Mouse (Mus musculus): ENCODE measurements around the gene Trio. TPM values are rescaled to one million over a fixed set of nuclear protein-coding genes. Genes with fewer than 3 reads are reported as not detected.
A peak's percentile ranks its signal among the peaks of the same experiment; 100 is the strongest.

The Trio gene
- polyA plus RNA-seq, 1 experiment from 2014 or later = 53.9 TPM

- peaks cover 31% of the 10 kb centered on the region for H3K4me1 ChIP-seq (replicated peaks; ENCODE audit: control insufficient read depth, insufficient read depth, low read length)
- H3K9me3 ChIP-seq (ENCODE audit: control insufficient read depth, low read length) = no peaks in the 10 kb centered on the region
- no peak overlapping the region for H3K9ac ChIP-seq
- ATAC-seq (ENCODE audit: low FRiP score) (no peak), DNase-seq (ENCODE audit: low spot score) (no peak)
- no peaks in the 10 kb centered on the region for H3K36me3 ChIP-seq (replicated peaks; ENCODE audit: control insufficient read depth, insufficient read depth)
- H3K4me3 ChIP-seq (replicated peaks; ENCODE audit: low read length) = no peak overlapping the region
- no peaks in the 10 kb centered on the region for H3K27me3 ChIP-seq (ENCODE audit: control insufficient read depth, insufficient read depth, low read length)
- H3K27ac ChIP-seq = no peak overlapping the region
- WGBS = 78% methylated on average over 9 of the region's 9 CpGs
- H3K4me2 ChIP-seq (replicated peaks) = no peak overlapping the region
Measured at GRCm38 (mm10) chr15:27918798-27919197, 106.8 kb downstream of the Trio start.

GRCm38 (mm10) chr15:27916204-27916603 is 109.4 kb downstream of the Trio start:
- H3K9me3 ChIP-seq (ENCODE audit: control insufficient read depth, low read length) = no peaks in the 10 kb centered on the region
- 62% methylated on average over 4 of the region's 4 CpGs for WGBS
- H3K4me1 ChIP-seq (replicated peaks; ENCODE audit: control insufficient read depth, insufficient read depth, low read length) = peaks cover 14% of the 10 kb centered on the region
- no peak overlapping the region for H3K4me2 ChIP-seq (replicated peaks)
- H3K27ac ChIP-seq = no peak overlapping the region
- no peak for DNase-seq (ENCODE audit: low spot score)
- no peak overlapping the region for H3K9ac ChIP-seq
- no peak for ATAC-seq (ENCODE audit: low FRiP score)
- H3K4me3 ChIP-seq (replicated peaks; ENCODE audit: low read length) = no peak overlapping the region
- H3K36me3 ChIP-seq (replicated peaks; ENCODE audit: control insufficient read depth, insufficient read depth) = peaks cover 3% of the 10 kb centered on the region; the same call in 1 of the 2 replicates
- no peaks in the 10 kb centered on the region for H3K27me3 ChIP-seq (ENCODE audit: control insufficient read depth, insufficient read depth, low read length)

GRCm38 (mm10) chr15:27913013-27913412 is 112.6 kb downstream of the Trio start:
- H3K36me3 ChIP-seq (replicated peaks; ENCODE audit: control insufficient read depth, insufficient read depth) = peaks cover 12% of the 10 kb centered on the region
- no peaks in the 10 kb centered on the region for H3K27me3 ChIP-seq (ENCODE audit: control insufficient read depth, insufficient read depth, low read length)
- DNase-seq (ENCODE audit: low spot score) (no peak), ATAC-seq (ENCODE audit: low FRiP score) (no peak)
- H3K9me3 ChIP-seq (ENCODE audit: control insufficient read depth, low read length) = no peaks in the 10 kb centered on the region
- H3K27ac ChIP-seq = no peak overlapping the region
- no peak overlapping the region for H3K9ac ChIP-seq
- no peaks in the 10 kb centered on the region for H3K4me1 ChIP-seq (replicated peaks; ENCODE audit: control insufficient read depth, insufficient read depth, low read length)
- no peak overlapping the region for H3K4me3 ChIP-seq (replicated peaks; ENCODE audit: low read length)
- WGBS = 72% methylated on average over 3 of the region's 3 CpGs
- H3K4me2 ChIP-seq (replicated peaks) = no peak overlapping the region

GRCm38 (mm10) chr15:27911196-27911595 is 114.5 kb downstream of the Trio start:
- H3K4me1 ChIP-seq (replicated peaks; ENCODE audit: control insufficient read depth, insufficient read depth, low read length) = peaks cover 13% of the 10 kb centered on the region
- H3K4me3 ChIP-seq (replicated peaks; ENCODE audit: low read length) = no peak overlapping the region
- H3K27ac ChIP-seq = no peak overlapping the region
- ATAC-seq (ENCODE audit: low FRiP score) = no peak
- H3K27me3 ChIP-seq (ENCODE audit: control insufficient read depth, insufficient read depth, low read length) = no peaks in the 10 kb centered on the region
- H3K4me2 ChIP-seq (replicated peaks) = no peak overlapping the region
- H3K9me3 ChIP-seq (ENCODE audit: control insufficient read depth, low read length) = no peaks in the 10 kb centered on the region
- WGBS = 93% methylated on average over 9 of the region's 9 CpGs
- no peak for DNase-seq (ENCODE audit: low spot score)
- H3K36me3 ChIP-seq (replicated peaks; ENCODE audit: control insufficient read depth, insufficient read depth) = peaks cover 12% of the 10 kb centered on the region
- no peak overlapping the region for H3K9ac ChIP-seq

- 79% methylated on average over 7 of the region's 7 CpGs for WGBS
- Histone ChIP-seq H3K36me3 (replicated peaks; ENCODE audit: control insufficient read depth, insufficient read depth) (peaks cover 12% of the 10 kb centered on the region), H3K4me2 (replicated peaks) (no peak overlapping the region), H3K4me3 (replicated peaks; ENCODE audit: low read length) (no peak overlapping the region), H3K27ac (no peak overlapping the region), H3K27me3 (ENCODE audit: control insufficient read depth, insufficient read depth, low read length) (no peaks in the 10 kb centered on the region), H3K4me1 (replicated peaks; ENCODE audit: control insufficient read depth, insufficient read depth, low read length) (peaks cover 14% of the 10 kb centered on the region), H3K9ac (no peak overlapping the region), H3K9me3 (ENCODE audit: control insufficient read depth, low read length) (no peaks in the 10 kb centered on the region)
- DNase-seq (ENCODE audit: low spot score) (no peak), ATAC-seq (ENCODE audit: low FRiP score) (no peak; the same call in 1 of the 2 replicates)
Measured at GRCm38 (mm10) chr15:27910179-27910578, 115.5 kb downstream of the Trio start.

- Histone ChIP-seq H3K27me3 (ENCODE audit: control insufficient read depth, insufficient read depth, low read length) (no peaks in the 10 kb centered on the region), H3K9ac (no peak overlapping the region), H3K27ac (peak overlapping the region; percentile 51; the same call in 1 of the 2 replicates), H3K36me3 (replicated peaks; ENCODE audit: control insufficient read depth, insufficient read depth) (peaks cover 19% of the 10 kb centered on the region), H3K4me1 (replicated peaks; ENCODE audit: control insufficient read depth, insufficient read depth, low read length) (peaks cover 14% of the 10 kb centered on the region), H3K9me3 (ENCODE audit: control insufficient read depth, low read length) (no peaks in the 10 kb centered on the region), H3K4me2 (replicated peaks) (no peak overlapping the region), H3K4me3 (replicated peaks; ENCODE audit: low read length) (no peak overlapping the region)
- ATAC-seq (ENCODE audit: low FRiP score) = peak; percentile 18; the same call in 1 of the 2 replicates
- DNase-seq (ENCODE audit: low spot score) = no peak
- 50% methylated on average over 5 of the region's 5 CpGs for WGBS
Measured at GRCm38 (mm10) chr15:27907649-27908048, 118.0 kb downstream of the Trio start.

- Histone ChIP-seq H3K9ac (no peak overlapping the region; the same call in 1 of the 2 replicates), H3K36me3 (replicated peaks; ENCODE audit: control insufficient read depth, insufficient read depth) (peaks cover 22% of the 10 kb centered on the region; the same call in 1 of the 2 replicates), H3K4me1 (replicated peaks; ENCODE audit: control insufficient read depth, insufficient read depth, low read length) (peaks cover 14% of the 10 kb centered on the region), H3K27me3 (ENCODE audit: control insufficient read depth, insufficient read depth, low read length) (no peaks in the 10 kb centered on the region), H3K4me3 (replicated peaks; ENCODE audit: low read length) (no peak overlapping the region), H3K4me2 (replicated peaks) (no peak overlapping the region), H3K9me3 (ENCODE audit: control insufficient read depth, low read length) (no peaks in the 10 kb centered on the region), H3K27ac (peak overlapping the region; percentile 17; the same call in 1 of the 2 replicates)
- DNase-seq (ENCODE audit: low spot score) = no peak
- WGBS = 63% methylated on average over 4 of the region's 4 CpGs
- no peak for ATAC-seq (ENCODE audit: low FRiP score)
Measured at GRCm38 (mm10) chr15:27906409-27906808, 119.2 kb downstream of the Trio start.

- Histone ChIP-seq H3K4me2 (replicated peaks) (no peak overlapping the region), H3K4me3 (replicated peaks; ENCODE audit: low read length) (no peak overlapping the region), H3K36me3 (replicated peaks; ENCODE audit: control insufficient read depth, insufficient read depth) (peaks cover 24% of the 10 kb centered on the region), H3K27me3 (ENCODE audit: control insufficient read depth, insufficient read depth, low read length) (no peaks in the 10 kb centered on the region), H3K4me1 (replicated peaks; ENCODE audit: control insufficient read depth, insufficient read depth, low read length) (peaks cover 14% of the 10 kb centered on the region), H3K27ac (no peak overlapping the region), H3K9ac (no peak overlapping the region), H3K9me3 (ENCODE audit: control insufficient read depth, low read length) (no peaks in the 10 kb centered on the region)
- ATAC-seq (ENCODE audit: low FRiP score) (0 out of 2 replicates have a peak, but pooled peaks have one; percentile 24), DNase-seq (ENCODE audit: low spot score) (peak; percentile 72)
- WGBS = 69% methylated on average over 6 of the region's 6 CpGs
Measured at GRCm38 (mm10) chr15:27905341-27905740, 120.3 kb downstream of the Trio start.

GRCm38 (mm10) chr15:27904346-27905005 is 121.2 kb downstream of the Trio start:
- no peak overlapping the region for H3K27ac ChIP-seq
- no peak for DNase-seq (ENCODE audit: low spot score)

More at GRCm38 (mm10) chr15:27904346-27905005, 121.2 kb downstream of the Trio start:
- Histone ChIP-seq H3K27me3 (ENCODE audit: control insufficient read depth, insufficient read depth, low read length) (no peaks in the 10 kb centered on the region), H3K36me3 (replicated peaks; ENCODE audit: control insufficient read depth, insufficient read depth) (peaks cover 31% of the 10 kb centered on the region), H3K4me2 (replicated peaks) (no peak overlapping the region), H3K4me1 (replicated peaks; ENCODE audit: control insufficient read depth, insufficient read depth, low read length) (peaks cover 14% of the 10 kb centered on the region), H3K4me3 (replicated peaks; ENCODE audit: low read length) (no peak overlapping the region), H3K9ac (no peak overlapping the region), H3K9me3 (ENCODE audit: control insufficient read depth, low read length) (no peaks in the 10 kb centered on the region)
- no peak for ATAC-seq (ENCODE audit: low FRiP score)
- WGBS = 68% methylated on average over 16 of the region's 16 CpGs
